Comparison of ENCODE assay signal across 19 mouse cellular contexts in the genomic region with DNA sequence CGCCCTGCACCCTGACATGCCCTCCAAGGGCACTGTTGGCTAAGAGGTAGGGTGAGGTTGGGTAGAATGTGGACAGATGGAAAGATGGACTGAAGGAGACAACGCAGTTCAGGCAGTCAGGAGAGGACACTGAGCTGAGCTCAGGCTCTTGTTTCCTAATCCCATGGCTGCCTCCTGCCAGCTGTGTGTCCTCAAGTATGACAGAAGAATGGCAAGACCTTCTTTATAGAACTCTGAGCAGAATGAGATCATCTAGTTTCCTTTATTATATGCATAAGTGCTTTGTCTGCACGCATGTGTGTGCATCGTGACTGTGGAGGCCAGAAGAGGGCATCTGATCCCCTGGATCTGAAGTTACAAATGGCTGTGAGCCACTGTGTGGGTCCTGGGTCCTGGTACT.
DNase-seq lines count a peak whose midpoint lies in the region; ATAC-seq and TF ChIP-seq lines count a peak whose summit lies in the region.
"Had no signal": no experiment of that assay in that cellular context is flagged by ENCODE, and none has a peak within 500 bp of the region (broad histone marks: within the 10 kb centered on the region; RNA-seq: fewer than 3 reads in every experiment).

No protein-coding gene starts in this region.

- H3K79me2 ChIP-seq in CH12.LX (replicated peaks; ENCODE audit: control insufficient read depth, extremely low read depth, insufficient read depth, poor library complexity, severe bottlenecking), result peaks cover 33% of the 10 kb centered on the region

- no peak overlapping the region for H3K9ac ChIP-seq in intestine, postnatal 0 days (ENCODE audit: low read depth, low read length)
- no peak overlapping the region for H3K9ac ChIP-seq in intestine, embryonic 16.5 days (ENCODE audit: low read depth, low read length)
- no peak overlapping the region for H3K9ac ChIP-seq in liver, embryonic 14.5 days (replicated peaks)
- H3K9ac ChIP-seq in liver, postnatal 0 days (replicated peaks), result no peak overlapping the region
- H3K9ac ChIP-seq in CH12.LX (ENCODE audit: insufficient read depth, low read depth), result no peak overlapping the region
- no peak overlapping the region for H3K9ac ChIP-seq in liver, embryonic 15.5 days
- H3K9ac ChIP-seq: hindbrain, embryonic 13.5 days; limb, embryonic 15.5 days; midbrain, embryonic 15.5 days; neural tube, embryonic 12.5 days had no signal

- peaks cover 42% of the 10 kb centered on the region for H3K36me3 ChIP-seq in intestine, postnatal 0 days (ENCODE audit: control insufficient read depth, insufficient read depth)
- H3K36me3 ChIP-seq in intestine, embryonic 16.5 days (ENCODE audit: control insufficient read depth, insufficient read depth, low read length), result peaks cover 4% of the 10 kb centered on the region; the same call in 1 of the 2 replicates
- no peaks in the 10 kb centered on the region for H3K36me3 ChIP-seq in liver, embryonic 14.5 days (replicated peaks; ENCODE audit: control insufficient read depth, insufficient read depth, low read depth)
- H3K36me3 ChIP-seq in liver, postnatal 0 days (replicated peaks; ENCODE audit: insufficient read depth, low read length), result peaks cover 5% of the 10 kb centered on the region
- H3K36me3 ChIP-seq in CH12.LX (replicated peaks in 1 of 2; ENCODE audit: control insufficient read depth in 1 of 2, insufficient read depth in 1 of 2, low read length in 1 of 2), result peaks cover 63 to 77% of the 10 kb centered on the region in 2 experiments
- no peaks in the 10 kb centered on the region for H3K36me3 ChIP-seq in liver, embryonic 15.5 days (replicated peaks)
- peaks cover 11% of the 10 kb centered on the region; the same call in 1 of the 2 replicates for H3K36me3 ChIP-seq in hindbrain, embryonic 10.5 days
- H3K36me3 ChIP-seq: midbrain, embryonic 15.5 days had no signal

- WGBS in intestine, postnatal 0 days, result 67% methylated on average over 4 of the region's 4 CpGs
- WGBS in intestine, embryonic 16.5 days, result 68% methylated on average over 4 of the region's 4 CpGs
- 83% methylated on average over 4 of the region's 4 CpGs for WGBS in liver, embryonic 14.5 days (ENCODE audit: insufficient replicate concordance)
- 85% methylated on average over 4 of the region's 4 CpGs for WGBS in liver, postnatal 0 days (ENCODE audit: insufficient replicate concordance)
- WGBS in liver, embryonic 15.5 days (ENCODE audit: insufficient replicate concordance), result 84% methylated on average over 4 of the region's 4 CpGs
- WGBS in hindbrain, embryonic 10.5 days, result 91% methylated on average over 4 of the region's 4 CpGs

- TF ChIP-seq RAD21 in CH12.LX (IDR thresholded peaks at IDR 0.05; ENCODE audit: low read depth, low read length), result peak; percentile 16; the same call in 1 of the 2 replicates

- H3K9me3 ChIP-seq in intestine, postnatal 0 days (ENCODE audit: control insufficient read depth), result no peaks in the 10 kb centered on the region
- H3K9me3 ChIP-seq in intestine, embryonic 16.5 days (ENCODE audit: control insufficient read depth, low read length), result no peaks in the 10 kb centered on the region
- H3K9me3 ChIP-seq in liver, embryonic 14.5 days (ENCODE audit: control insufficient read depth, low read length), result no peaks in the 10 kb centered on the region
- H3K9me3 ChIP-seq in liver, postnatal 0 days (ENCODE audit: low read length), result no peaks in the 10 kb centered on the region
- peaks cover 21% of the 10 kb centered on the region for H3K9me3 ChIP-seq in CH12.LX (replicated peaks; ENCODE audit: low read length)
- no peaks in the 10 kb centered on the region for H3K9me3 ChIP-seq in liver, embryonic 15.5 days (replicated peaks)
- no peaks in the 10 kb centered on the region for H3K9me3 ChIP-seq in hindbrain, embryonic 10.5 days
- H3K9me3 ChIP-seq: embryonic facial prominence, embryonic 10.5 days; hindbrain, embryonic 13.5 days; limb, embryonic 15.5 days; midbrain, embryonic 15.5 days; neural tube, embryonic 12.5 days had no signal

- TF ChIP-seq POLR2A in CH12.LX (IDR thresholded peaks at IDR 0.05; ENCODE audit: low read depth, low read length), result no peak

- no peak for DNase-seq in liver, embryonic 14.5 days (ENCODE audit: low read depth in 3 of 3, low spot score in 3 of 3)
- DNase-seq in liver, postnatal 0 days, result no peak
- no peak for DNase-seq in CH12.LX (ENCODE audit: extremely low read depth)
- DNase-seq in hindbrain, embryonic 10.5 days (ENCODE audit: low spot score), result no peak
- DNase-seq: adrenal gland, adult 8-10 months; cerebellum, adult 11-12 months; cerebellum, postnatal 10 days; gastrocnemius, postnatal 25 days; layer of hippocampus, adult 9-11 months; right cerebral cortex, postnatal 14 days had no signal

- no peaks in the 10 kb centered on the region for H3K4me1 ChIP-seq in intestine, postnatal 0 days (replicated peaks; ENCODE audit: control insufficient read depth, insufficient read depth, low read length)
- H3K4me1 ChIP-seq in intestine, embryonic 16.5 days (ENCODE audit: control insufficient read depth, insufficient read depth, low read length), result peaks cover 4% of the 10 kb centered on the region; the same call in 1 of the 2 replicates
- H3K4me1 ChIP-seq in liver, embryonic 14.5 days (replicated peaks; ENCODE audit: control insufficient read depth in 2 of 2, insufficient read depth in 2 of 2, low read length in 1 of 2), result peaks cover 55 to 66% of the 10 kb centered on the region in 2 experiments
- peaks cover 46% of the 10 kb centered on the region for H3K4me1 ChIP-seq in liver, postnatal 0 days (ENCODE audit: insufficient read depth)
- H3K4me1 ChIP-seq in CH12.LX (ENCODE audit: control insufficient read depth in 1 of 2, insufficient read depth in 2 of 2), result peaks cover 60 to 84% of the 10 kb centered on the region in 2 experiments
- peaks cover 84% of the 10 kb centered on the region for H3K4me1 ChIP-seq in liver, embryonic 15.5 days (replicated peaks)
- peaks cover 44% of the 10 kb centered on the region for H3K4me1 ChIP-seq in hindbrain, embryonic 10.5 days (replicated peaks)

- ATAC-seq in intestine, postnatal 0 days, result no peak
- ATAC-seq in intestine, embryonic 16.5 days, result no peak
- no peak for ATAC-seq in liver, embryonic 14.5 days (ENCODE audit: insufficient read depth)
- ATAC-seq in liver, postnatal 0 days, result no peak
- no peak for ATAC-seq in liver, embryonic 15.5 days (ENCODE audit: insufficient read depth)
- ATAC-seq: activated CD4-positive, CD25-positive, alpha-beta regulatory T cell, adult 4 months; midbrain, embryonic 15.5 days had no signal

- dilution Hi-C loops in CH12.LX (cut with MboI; ENCODE audit: extremely low pct_ligation_motif_present, extremely low pct_unique_long_range_greater_than_20kb, low sequenced_read_pairs), result no loop called here

- H3K27ac ChIP-seq in intestine, postnatal 0 days (ENCODE audit: low read depth, low read length), result no peak overlapping the region
- H3K27ac ChIP-seq in intestine, embryonic 16.5 days (ENCODE audit: low read length), result no peak overlapping the region
- H3K27ac ChIP-seq in liver, embryonic 14.5 days, result no peak overlapping the region
- H3K27ac ChIP-seq in liver, postnatal 0 days (ENCODE audit: low read depth), result no peak overlapping the region
- no peak overlapping the region for H3K27ac ChIP-seq in CH12.LX (ENCODE audit: insufficient read depth, low read depth)
- H3K27ac ChIP-seq in liver, embryonic 15.5 days (replicated peaks), result peak overlapping the region; percentile 97; the same call in 1 of the 2 replicates
- H3K27ac ChIP-seq in hindbrain, embryonic 10.5 days, result no peak overlapping the region; the same call in 1 of the 2 replicates
- H3K27ac ChIP-seq: embryonic facial prominence, embryonic 10.5 days; hindbrain, embryonic 13.5 days; limb, embryonic 15.5 days; midbrain, embryonic 15.5 days; neural tube, embryonic 12.5 days had no signal

- in situ Hi-C loops in CH12.LX (cut with MboI; ENCODE audit: low pct_ligation_motif_present, low pct_unique_long_range_greater_than_20kb, low sequenced_read_pairs), result no loop called here

- TF ChIP-seq CTCF in intestine, postnatal 0 days (IDR thresholded peaks at IDR 0.05; ENCODE audit: low read depth), result peak; percentile 42
- TF ChIP-seq CTCF in liver, embryonic 14.5 days (IDR thresholded peaks at IDR 0.05; ENCODE audit: low read depth), result no peak
- TF ChIP-seq CTCF in liver, postnatal 0 days (IDR thresholded peaks at IDR 0.05; ENCODE audit: low read depth), result no peak
- peak in 1 of 2 experiments; percentile 20; a peak in 1 of 4 replicates for TF ChIP-seq CTCF in CH12.LX (conservative IDR thresholded peaks at IDR 0.05 in 1 of 2, IDR thresholded peaks at IDR 0.05 in 1 of 2; ENCODE audit: low read depth in 2 of 2, low read length in 2 of 2)

- H3K4me3 ChIP-seq in intestine, postnatal 0 days (ENCODE audit: low read depth, low read length), result no peak overlapping the region
- no peak overlapping the region for H3K4me3 ChIP-seq in intestine, embryonic 16.5 days (ENCODE audit: low read length)
- no peak overlapping the region for H3K4me3 ChIP-seq in liver, embryonic 14.5 days (ENCODE audit: insufficient read depth in 1 of 2, low read depth in 2 of 2, low read length in 2 of 2)
- no peak overlapping the region for H3K4me3 ChIP-seq in liver, postnatal 0 days (ENCODE audit: low read depth, low read length)
- peak overlapping the region in 1 of 3 experiments; percentile 36 for H3K4me3 ChIP-seq in CH12.LX (replicated peaks in 1 of 3; ENCODE audit: low read depth in 2 of 3, low read length in 2 of 3, poor library complexity in 1 of 3)
- no peak overlapping the region for H3K4me3 ChIP-seq in liver, embryonic 15.5 days (replicated peaks)
- H3K4me3 ChIP-seq in hindbrain, embryonic 10.5 days, result no peak overlapping the region
- H3K4me3 ChIP-seq: embryonic facial prominence, embryonic 10.5 days; hindbrain, embryonic 13.5 days; limb, embryonic 15.5 days; midbrain, embryonic 15.5 days; neural tube, embryonic 12.5 days had no signal

- H3K4me2 ChIP-seq in intestine, postnatal 0 days (replicated peaks; ENCODE audit: low read depth), result no peak overlapping the region
- H3K4me2 ChIP-seq in intestine, embryonic 16.5 days (ENCODE audit: low read depth, low read length), result no peak overlapping the region
- peak overlapping the region; percentile 78; the same call in 1 of the 2 replicates for H3K4me2 ChIP-seq in liver, embryonic 14.5 days (ENCODE audit: low read depth)
- no peak overlapping the region for H3K4me2 ChIP-seq in liver, postnatal 0 days (ENCODE audit: low read depth, low read length)
- H3K4me2 ChIP-seq in CH12.LX (ENCODE audit: insufficient read depth, low read depth, poor library complexity, severe bottlenecking), result no peak overlapping the region
- peak overlapping the region; percentile 68 for H3K4me2 ChIP-seq in liver, embryonic 15.5 days
- H3K4me2 ChIP-seq: hindbrain, embryonic 13.5 days; limb, embryonic 15.5 days; midbrain, embryonic 15.5 days; neural tube, embryonic 12.5 days had no signal

- H3K27me3 ChIP-seq in intestine, postnatal 0 days (replicated peaks; ENCODE audit: control insufficient read depth, insufficient read depth, low read length), result no peaks in the 10 kb centered on the region
- no peaks in the 10 kb centered on the region for H3K27me3 ChIP-seq in intestine, embryonic 16.5 days (replicated peaks; ENCODE audit: control insufficient read depth, insufficient read depth, low read length)
- no peaks in the 10 kb centered on the region for H3K27me3 ChIP-seq in liver, embryonic 14.5 days (ENCODE audit: control insufficient read depth, insufficient read depth, low read length)
- H3K27me3 ChIP-seq in liver, postnatal 0 days (ENCODE audit: insufficient read depth, low read length), result no peaks in the 10 kb centered on the region
- H3K27me3 ChIP-seq in CH12.LX (replicated peaks), result no peaks in the 10 kb centered on the region
- no peaks in the 10 kb centered on the region for H3K27me3 ChIP-seq in liver, embryonic 15.5 days
- H3K27me3 ChIP-seq in hindbrain, embryonic 10.5 days (ENCODE audit: insufficient read depth, poor library complexity, severe bottlenecking), result no peaks in the 10 kb centered on the region
- H3K27me3 ChIP-seq: hindbrain, embryonic 13.5 days; limb, embryonic 15.5 days; midbrain, embryonic 15.5 days; neural tube, embryonic 12.5 days had no signal

- TF ChIP-seq EP300 in liver, embryonic 14.5 days (IDR thresholded peaks at IDR 0.05; ENCODE audit: low read depth), result no peak
- TF ChIP-seq EP300 in liver, postnatal 0 days (IDR thresholded peaks at IDR 0.05; ENCODE audit: low read depth), result no peak
- TF ChIP-seq EP300 in CH12.LX (IDR thresholded peaks at IDR 0.05; ENCODE audit: low read length), result no peak

Comparison
In these comparisons a context has a peak if more than half of its experiments do, and no peak if none do; other contexts are left out.
1. H3K4me2 ChIP-seq: peak in liver, embryonic 14.5 days (single experiment) and liver, embryonic 15.5 days (single experiment); none in intestine, postnatal 0 days (single experiment), intestine, embryonic 16.5 days (single experiment), liver, postnatal 0 days (single experiment) and CH12.LX (single experiment).